Mouse (Mus musculus): ENCODE measurements around the gene Clip2.
A peak's percentile ranks its signal among the peaks of the same experiment; 100 is the strongest.
"Not testable (repeated sequence)": the region's sequence is repeated elsewhere in the genome, so short reads cannot be mapped to it uniquely, and the experiment has no call there.

Clip2 gene

DNA sequence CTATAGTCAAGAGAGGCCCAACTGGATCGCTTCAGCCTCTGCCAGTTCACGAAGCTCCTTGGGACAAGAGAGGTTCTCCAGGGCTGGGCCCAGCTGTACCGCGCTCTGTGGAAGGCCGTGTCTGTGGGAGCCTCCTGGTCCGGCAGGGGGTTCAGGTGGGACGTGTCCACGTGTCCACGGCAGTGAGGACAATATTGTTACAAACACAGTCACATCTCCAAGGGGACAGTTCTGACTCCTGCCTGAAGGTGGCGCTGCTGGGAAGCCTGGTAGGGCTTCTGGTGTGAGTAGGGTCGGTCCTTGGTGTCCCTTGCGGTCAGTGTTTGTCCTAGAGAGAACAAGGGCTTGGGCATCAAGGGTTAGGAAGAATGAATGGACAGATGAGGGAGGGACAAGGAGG, 61.8 kb downstream of the Clip2 start:
- DNase-seq (ENCODE audit: low spot score in 2 of 2), result no peak

DNA sequence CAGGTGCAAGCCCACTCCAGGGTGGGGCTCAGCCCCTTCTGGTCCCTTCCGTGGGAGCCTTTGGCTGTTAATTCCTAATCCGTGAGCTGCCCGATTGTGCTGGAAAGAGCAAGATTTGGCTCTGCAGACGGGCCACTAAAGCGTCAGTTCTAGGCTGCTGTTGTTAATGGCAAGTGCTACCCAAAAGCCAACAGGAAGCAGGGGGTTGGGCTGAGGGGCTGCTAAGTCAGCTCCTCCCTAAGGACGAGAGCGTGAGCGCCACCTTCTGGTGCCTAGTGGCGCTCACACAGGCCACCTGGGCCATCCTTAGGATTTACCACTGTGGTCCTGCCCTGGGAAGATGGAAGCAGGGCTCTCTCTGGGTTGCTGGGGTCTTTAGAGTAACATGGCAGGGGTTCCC, 62.7 kb downstream of the Clip2 start:
- DNase-seq (ENCODE audit: low spot score in 2 of 2), result no peak

DNA sequence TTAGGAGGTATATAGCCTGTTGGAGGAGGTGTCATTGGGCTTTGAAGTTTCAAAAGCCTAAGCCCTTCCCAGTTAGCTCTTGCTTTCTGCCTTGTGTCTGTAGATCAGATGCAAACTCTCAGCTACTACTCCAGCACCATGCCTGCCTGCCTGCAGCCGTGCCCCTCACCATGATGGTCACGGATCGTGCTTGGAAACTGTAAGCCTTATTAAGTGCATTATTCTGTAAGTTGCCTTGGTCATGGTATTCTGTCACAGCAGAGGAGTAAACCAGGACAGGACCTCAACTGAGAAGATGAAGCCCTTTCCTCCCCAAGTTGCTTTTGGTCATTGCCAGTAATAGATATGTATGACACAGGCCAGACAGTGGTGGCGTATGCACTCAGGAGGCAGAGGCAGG, 63.6 kb downstream of the Clip2 start:
- no peak for DNase-seq (ENCODE audit: low spot score in 2 of 2)

- DNase-seq (ENCODE audit: low spot score in 2 of 2), result no peak
Observed at GRCm38 (mm10) chr5:134488042-134488441, 64.2 kb downstream of the Clip2 start.

GRCm38 (mm10) chr5:134485900-134486665, 66.2 kb downstream of the Clip2 start:
- peak; percentile 58 to 62 for DNase-seq (ENCODE audit: low spot score in 2 of 2)

- no peak for DNase-seq (ENCODE audit: low spot score in 2 of 2)
Observed at GRCm38 (mm10) chr5:134485183-134485730, 67.0 kb downstream of the Clip2 start.

DNA sequence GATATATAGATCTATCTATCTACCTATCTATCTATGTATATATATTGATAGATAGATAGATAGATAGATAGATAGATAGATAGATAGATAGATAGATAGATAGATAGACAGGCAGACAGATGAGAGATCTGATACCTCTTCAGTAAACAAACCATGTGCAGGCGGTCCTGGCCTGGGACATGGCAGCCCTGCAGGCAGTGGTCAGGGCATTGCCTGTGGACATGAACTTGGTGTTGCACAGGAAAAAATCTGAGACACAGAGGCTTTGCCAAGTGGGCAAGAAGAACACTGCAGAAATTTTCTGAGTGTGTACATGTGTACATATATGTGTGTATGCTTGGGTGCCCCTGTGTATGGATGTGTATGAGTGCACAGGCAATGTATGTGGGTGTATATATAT, 68.9 kb downstream of the Clip2 start:
- DNase-seq (ENCODE audit: low spot score in 2 of 2), result no peak

GRCm38 (mm10) chr5:134482331-134482730, 69.9 kb downstream of the Clip2 start:
- DNase-seq (ENCODE audit: low spot score in 2 of 2), result no peak

DNA sequence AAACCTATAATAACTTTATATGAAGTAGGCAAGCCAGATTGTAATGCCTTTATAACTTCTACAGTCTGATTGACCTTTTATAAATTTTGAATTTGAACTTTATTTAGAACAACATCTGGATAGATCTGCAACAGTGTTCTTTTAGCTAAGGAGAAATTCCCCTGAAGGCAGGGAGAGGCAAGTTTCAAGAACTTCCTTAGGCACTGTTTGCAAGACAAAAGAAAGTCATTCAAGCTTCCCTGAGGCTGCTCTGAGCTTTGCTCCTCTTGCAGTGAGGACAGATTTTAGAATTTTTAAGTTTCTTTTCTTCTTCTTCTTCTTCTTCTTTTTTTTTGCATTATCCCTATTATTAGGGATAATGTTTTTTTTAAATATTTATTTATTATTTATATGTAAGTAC, 73.3 kb downstream of the Clip2 start:
- not testable (repeated sequence) for DNase-seq (ENCODE audit: low spot score in 2 of 2)

- DNase-seq (ENCODE audit: low spot score in 2 of 2), result not testable (repeated sequence)
Observed at GRCm38 (mm10) chr5:134475686-134476085, 76.5 kb downstream of the Clip2 start.

GRCm38 (mm10) chr5:134475006-134475605, 77.1 kb downstream of the Clip2 start:
- DNase-seq (ENCODE audit: low spot score in 2 of 2), result no peak

- DNase-seq (ENCODE audit: low spot score in 2 of 2), result no peak
Observed at GRCm38 (mm10) chr5:134473902-134474301, 78.3 kb downstream of the Clip2 start.

DNA sequence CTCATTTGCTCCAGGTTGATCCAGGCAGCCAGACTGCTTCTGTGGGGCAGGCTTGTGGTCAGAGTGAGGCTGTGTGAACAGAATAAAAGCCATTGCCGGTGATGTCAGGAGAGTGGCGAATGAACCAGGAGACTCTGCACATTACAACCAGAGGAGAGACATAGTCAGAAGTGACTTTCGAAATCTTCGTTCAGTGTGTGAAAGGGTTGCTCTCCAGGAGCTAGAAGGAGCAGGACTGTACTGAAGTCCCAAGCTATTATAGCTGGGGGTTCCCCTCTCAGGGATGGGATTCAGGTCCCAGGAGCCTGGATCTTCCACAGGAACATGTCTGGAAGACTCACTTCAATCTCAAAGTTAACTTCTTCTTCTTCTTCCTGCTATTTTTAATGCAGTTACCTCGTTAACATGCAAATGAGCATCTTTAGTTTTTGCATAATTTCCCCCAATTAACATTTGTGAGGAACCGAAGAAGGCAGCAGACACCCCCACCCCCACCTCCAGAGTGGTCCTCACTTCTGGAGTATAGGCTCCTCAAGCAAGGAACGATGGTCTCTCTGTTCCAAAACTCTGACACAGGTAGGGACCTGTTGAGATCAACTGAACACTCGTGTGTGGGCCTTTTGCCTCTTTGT, 81.6 kb downstream of the Clip2 start:
- no peak for DNase-seq (ENCODE audit: low spot score in 2 of 2)

DNA sequence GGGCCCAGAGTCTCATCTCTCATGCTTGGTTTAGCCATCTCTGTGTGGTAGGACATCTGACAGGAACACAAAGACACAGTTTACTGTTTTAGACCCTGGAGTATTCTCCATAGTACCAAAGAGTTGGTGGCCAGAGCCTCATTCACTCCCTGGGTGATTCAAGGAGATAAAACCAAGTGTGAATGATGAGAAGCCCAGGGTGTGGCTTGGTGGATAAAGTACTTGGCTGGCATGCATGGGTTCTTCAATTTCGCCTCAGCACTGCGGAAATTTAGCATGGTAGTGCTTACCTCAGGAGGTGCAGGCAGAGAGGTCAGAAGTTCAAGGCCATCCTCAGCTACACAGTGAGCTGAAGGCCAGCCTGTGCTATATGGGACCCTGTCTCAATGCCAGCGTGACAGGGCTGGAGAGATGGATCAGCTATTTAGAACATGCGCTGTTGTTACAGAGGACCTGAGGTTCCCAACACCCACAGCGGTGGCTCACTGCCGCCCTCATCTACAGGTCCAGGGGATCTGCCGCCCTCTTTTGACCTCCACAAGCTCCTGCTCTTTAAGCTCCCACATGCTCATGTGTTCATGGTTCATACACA, 82.6 kb downstream of the Clip2 start:
- DNase-seq (ENCODE audit: low spot score in 2 of 2), result no peak

GRCm38 (mm10) chr5:134468158-134468765, 84.0 kb downstream of the Clip2 start:
- no peak for DNase-seq (ENCODE audit: low spot score in 2 of 2)

- DNase-seq (ENCODE audit: low spot score in 2 of 2), result no peak
Observed at GRCm38 (mm10) chr5:134467030-134467549, 85.1 kb downstream of the Clip2 start.

DNA sequence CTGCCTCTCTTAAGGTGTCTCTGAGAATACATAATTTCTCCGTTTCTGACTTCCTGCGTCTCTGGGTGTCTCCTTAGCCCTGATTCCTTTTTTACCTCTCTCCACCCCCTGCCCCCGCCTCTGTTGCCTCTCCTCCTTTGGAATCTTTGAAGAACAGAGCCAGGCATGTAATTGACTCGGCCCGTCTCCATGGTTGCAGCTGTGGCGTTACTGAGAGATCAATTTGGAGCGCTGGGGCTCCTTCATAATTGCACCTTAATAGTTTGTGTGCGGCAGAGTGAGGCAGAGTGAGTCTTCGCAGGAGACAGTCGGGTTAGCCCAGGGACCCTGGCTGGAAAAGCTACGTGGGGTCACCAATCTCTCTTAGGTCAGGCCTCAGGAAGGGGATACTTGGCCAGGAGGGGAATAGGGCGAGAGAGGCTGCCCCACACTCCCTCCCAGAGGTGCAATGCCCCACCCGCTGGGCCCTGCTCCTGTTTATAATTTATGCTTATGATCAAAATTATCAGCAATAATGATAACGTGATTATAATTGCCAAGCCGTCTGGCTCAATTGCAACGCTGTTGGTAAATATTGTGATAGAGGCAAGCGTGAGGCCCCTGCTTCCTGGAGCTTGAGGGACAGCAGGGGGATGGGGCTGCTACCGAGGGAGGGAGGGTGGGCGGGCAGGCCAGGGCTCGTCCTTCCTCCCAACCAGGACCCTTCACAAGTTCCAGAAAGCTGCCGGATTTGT, 85.8 kb downstream of the Clip2 start:
- no peak for DNase-seq (ENCODE audit: low spot score in 2 of 2)

DNA sequence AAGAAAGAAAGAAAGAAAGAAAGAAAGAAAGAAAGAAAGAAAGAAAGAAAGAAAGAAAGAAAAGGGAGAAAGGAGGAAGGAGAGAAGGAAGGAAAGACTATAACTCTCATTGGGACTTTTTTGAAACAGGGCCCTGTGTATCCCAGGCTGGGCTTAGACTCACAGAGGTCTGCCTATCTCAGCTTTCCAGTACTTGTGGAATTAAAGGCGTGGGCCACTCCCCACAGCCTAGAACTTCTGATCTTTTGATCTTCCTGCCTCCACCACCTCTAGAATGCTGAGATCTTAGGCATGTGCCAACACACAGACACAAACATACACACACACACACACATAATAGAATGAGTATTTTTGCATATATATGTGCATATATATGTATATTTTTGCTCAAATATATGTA, 87.0 kb downstream of the Clip2 start:
- no peak for DNase-seq (ENCODE audit: low spot score in 2 of 2)

- no peak for DNase-seq (ENCODE audit: low spot score in 2 of 2)
Observed at GRCm38 (mm10) chr5:134464225-134464624, 88.0 kb downstream of the Clip2 start.

GRCm38 (mm10) chr5:134462731-134463130, 89.5 kb downstream of the Clip2 start:
- DNase-seq (ENCODE audit: low spot score in 2 of 2), result no peak

DNA sequence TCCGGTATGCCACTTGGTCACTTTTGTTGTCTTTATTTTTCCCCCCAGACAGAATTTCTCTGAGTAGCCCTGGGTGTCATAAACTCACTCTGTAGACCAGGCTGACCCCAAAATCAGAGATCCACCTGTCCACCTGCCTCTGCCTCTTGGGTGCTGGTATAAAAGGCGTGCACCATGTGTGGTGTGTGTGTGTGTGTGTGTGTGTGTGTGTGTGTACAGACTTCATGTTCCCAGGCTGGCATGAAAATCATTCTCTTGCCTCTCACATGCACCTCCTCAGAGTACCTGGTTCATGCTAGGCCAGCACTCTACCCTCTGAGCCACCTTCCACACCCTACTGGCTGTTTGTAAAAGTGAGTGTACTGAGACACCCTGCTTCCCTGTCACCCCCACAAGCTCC, 89.9 kb downstream of the Clip2 start:
- no peak for DNase-seq (ENCODE audit: low spot score in 2 of 2)

All from frontal cortex, postnatal 25 days (tissue).